Mouse (Mus musculus) stomach, postnatal 0 days (tissue): ENCODE data around the gene Dock1. TPM values are rescaled to one million over a fixed set of nuclear protein-coding genes. Genes with fewer than 3 reads are reported as not detected.

Experiments used
- ATAC-seq: fragments of 200-750 bp; cut with Nextera tagmentation; 2 replicates; pipeline ENCODE4 v1.8.0; 2017; ENCODE audit not compliant: low FRiP score, low TSS enrichment
- DNase-seq: peaks from one replicate; pipeline ENCODE4 v3.0.0-alpha.2; 2016; ENCODE audit warnings: low spot score
- H3K27ac ChIP-seq: fragments of 300-500 bp; sonication (generic); replicated peaks from 2 replicates; pipeline ENCODE4 v1.5.1; 2014; ENCODE audit warnings: mild to moderate bottlenecking, control low read depth
- H3K27me3 ChIP-seq: fragments of 300-500 bp; sonication (generic); 2 replicates; pipeline ENCODE4 v1.6.1; 2014; ENCODE audit warnings: low read length; ENCODE audit not compliant: control insufficient read depth, insufficient read depth
- H3K36me3 ChIP-seq: fragments of 300-500 bp; sonication (generic); 2 replicates; pipeline ENCODE4 v1.6.1; 2014; ENCODE audit warnings: low read length, mixed read lengths; ENCODE audit not compliant: control insufficient read depth, insufficient read depth
- H3K4me1 ChIP-seq: fragments of 300-500 bp; sonication (generic); replicated peaks from 2 replicates; pipeline ENCODE4 v1.6.1; 2014; ENCODE audit warnings: antibody characterized with exemption; ENCODE audit not compliant: control insufficient read depth, insufficient read depth
- H3K4me2 ChIP-seq: fragments of 300-500 bp; sonication (generic); replicated peaks from 2 replicates; pipeline ENCODE4 v1.6.1; 2014; ENCODE audit warnings: low read depth, mild to moderate bottlenecking, control low read depth, moderate library complexity
- H3K4me3 ChIP-seq: fragments of 300-500 bp; sonication (generic); 2 replicates; pipeline ENCODE4 v1.5.1; 2014; ENCODE audit warnings: low read depth, low read length, control low read depth
- H3K9ac ChIP-seq: fragments of 300-500 bp; sonication (generic); 2 replicates; pipeline ENCODE4 v1.6.1; 2014; ENCODE audit warnings: mild to moderate bottlenecking, low read length, control low read depth, mixed read lengths
- H3K9me3 ChIP-seq: fragments of 300-500 bp; sonication (generic); 2 replicates; pipeline ENCODE4 v1.6.1; 2016; ENCODE audit warnings: low read length; ENCODE audit not compliant: control insufficient read depth
- CTCF ChIP-seq: IDR thresholded peaks from 2 replicates; pipeline ENCODE4 v1.5.1; 2016; ENCODE audit warnings: antibody characterized with exemption, low read depth, mild to moderate bottlenecking, moderate library complexity
- EP300 ChIP-seq: optimal IDR thresholded peaks from 2 replicates; pipeline ENCODE3; 2016; ENCODE audit warnings: antibody characterized with exemption
- WGBS: fragments of 180-500 bp; shearing (Covaris S2); extraction: QIAGEN DNeasy Blood & Tissue Kit; methylation state at CpG from one replicate; pipeline ENCODE4 v1.1.7; 2014; 5-methylcytosine and 5-hydroxymethylcytosine counted together
- polyA plus RNA-seq: library from polyadenylated mRNA; unstranded; fragments of >200 nt; fragmentation: Nextera tagmentation; extraction: Ambion mirVana; gene quantifications from 2 replicates; pipeline ENCODE4 v1.2.1, GENCODE M21; 2015

The Dock1 gene
- polyA plus RNA-seq, 1 experiment from 2014 or later: 8.5 TPM

- Histone ChIP-seq H3K4me3 (no peak overlapping the region), H3K4me1 (no peaks in the 10 kb centered on the region), H3K27ac (no peak overlapping the region), H3K9me3 (no peaks in the 10 kb centered on the region), H3K36me3 (no peaks in the 10 kb centered on the region), H3K4me2 (no peak overlapping the region), H3K27me3 (no peaks in the 10 kb centered on the region), H3K9ac (no peak overlapping the region)
- TF ChIP-seq CTCF: no peak
- no peak for TF ChIP-seq EP300
- 85% methylated on average over 5 of the region's 5 CpGs for WGBS
- no peak for ATAC-seq
- DNase-seq: no peak
Measured at GRCm38 (mm10) chr7:135063886-135064285, 393.4 kb downstream of the Dock1 start.

DNA sequence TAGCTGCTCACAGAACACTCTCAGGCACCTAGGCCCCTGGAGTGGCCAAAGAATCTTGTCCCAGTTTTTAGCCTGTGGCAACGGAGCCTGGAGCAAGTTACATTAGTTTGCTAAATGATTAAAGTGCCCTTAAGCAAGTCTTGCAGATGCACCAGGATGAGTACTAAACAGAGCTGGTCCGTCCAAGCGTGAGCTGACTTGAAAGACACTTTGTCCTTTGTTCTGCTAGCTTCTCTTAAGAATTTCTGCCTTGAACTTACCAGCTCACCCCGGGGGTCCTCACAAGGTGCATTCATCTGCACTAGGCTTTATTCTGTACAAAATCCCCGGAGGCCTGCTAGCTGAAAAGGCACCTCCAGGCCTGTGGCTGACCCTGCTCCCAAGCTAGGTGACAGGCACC is 394.8 kb downstream of the Dock1 start:
- WGBS: 83% methylated on average over 5 of the region's 5 CpGs
- TF ChIP-seq CTCF: no peak
- no peak for TF ChIP-seq EP300
- Histone ChIP-seq H3K9me3 (no peaks in the 10 kb centered on the region), H3K4me2 (no peak overlapping the region), H3K27ac (no peak overlapping the region), H3K9ac (no peak overlapping the region), H3K4me3 (no peak overlapping the region), H3K36me3 (no peaks in the 10 kb centered on the region), H3K27me3 (no peaks in the 10 kb centered on the region), H3K4me1 (no peaks in the 10 kb centered on the region)
- no peak for DNase-seq
- ATAC-seq: no peak

DNA sequence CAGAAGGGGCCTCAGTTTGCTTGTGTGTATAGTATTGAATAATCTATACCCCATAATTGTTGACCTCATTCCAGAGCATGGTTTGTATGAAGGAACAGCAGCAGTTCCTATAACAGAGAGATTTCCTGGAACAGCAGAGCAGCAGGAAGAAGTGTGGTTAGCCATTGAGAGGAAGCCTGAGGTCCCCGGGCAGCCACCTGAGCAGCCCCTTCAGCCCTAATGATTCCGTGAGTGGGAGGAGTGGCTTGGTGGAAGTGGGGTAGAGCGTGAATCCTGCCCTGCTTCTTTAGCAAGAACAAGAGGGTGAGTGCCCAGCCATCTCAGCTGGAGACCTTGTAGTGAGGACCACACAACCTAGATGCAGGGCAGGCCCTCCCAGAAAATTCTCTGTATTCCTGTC is 398.4 kb downstream of the Dock1 start:
- Histone ChIP-seq H3K9ac (no peak overlapping the region), H3K27me3 (no peaks in the 10 kb centered on the region), H3K36me3 (no peaks in the 10 kb centered on the region), H3K4me1 (no peaks in the 10 kb centered on the region), H3K9me3 (no peaks in the 10 kb centered on the region), H3K4me3 (no peak overlapping the region), H3K27ac (no peak overlapping the region), H3K4me2 (no peak overlapping the region)
- no peak for ATAC-seq
- DNase-seq: no peak
- WGBS: 83% methylated on average over 3 of the region's 3 CpGs
- TF ChIP-seq CTCF (no peak), EP300 (no peak)

DNA sequence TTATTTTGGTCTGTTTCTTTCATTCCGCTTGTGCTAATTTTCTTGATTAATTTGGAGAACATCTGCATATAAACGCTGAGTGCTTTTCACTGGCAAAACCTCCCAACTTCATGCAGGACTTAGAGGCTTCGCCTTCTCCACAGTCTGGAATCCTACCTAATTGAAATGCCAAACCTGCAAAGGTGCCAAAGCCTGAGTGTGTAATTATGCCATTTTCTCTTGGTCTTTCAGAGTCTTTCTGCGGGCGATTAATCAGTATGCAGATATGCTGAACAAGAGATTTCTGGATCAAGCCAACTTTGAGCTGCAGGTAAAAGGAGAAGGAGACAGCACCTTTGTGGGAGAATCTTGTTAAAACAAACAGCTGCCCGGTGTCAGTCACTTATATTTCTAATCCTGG is 406.4 kb downstream of the Dock1 start:
- Histone ChIP-seq H3K27me3 (no peaks in the 10 kb centered on the region), H3K27ac (no peak overlapping the region), H3K4me2 (no peak overlapping the region), H3K9me3 (no peaks in the 10 kb centered on the region), H3K4me3 (no peak overlapping the region), H3K9ac (no peak overlapping the region), H3K36me3 (no peaks in the 10 kb centered on the region), H3K4me1 (no peaks in the 10 kb centered on the region)
- no peak for DNase-seq
- no peak for ATAC-seq
- TF ChIP-seq EP300 (no peak), CTCF (no peak)
- 88% methylated on average over 6 of the region's 6 CpGs for WGBS

GRCm38 (mm10) chr7:135077340-135077739 is 406.9 kb downstream of the Dock1 start:
- H3K36me3 ChIP-seq: no peaks in the 10 kb centered on the region; the same call in 1 of the 2 replicates
- 79% methylated on average over 6 of the region's 6 CpGs for WGBS
- DNase-seq: no peak
- ATAC-seq: no peak
- no peak overlapping the region for H3K4me3 ChIP-seq
- no peak overlapping the region for H3K9ac ChIP-seq
- no peaks in the 10 kb centered on the region for H3K9me3 ChIP-seq
- no peak for TF ChIP-seq CTCF
- TF ChIP-seq EP300: no peak
- no peak overlapping the region for H3K4me2 ChIP-seq
- no peaks in the 10 kb centered on the region for H3K4me1 ChIP-seq
- no peaks in the 10 kb centered on the region for H3K27me3 ChIP-seq
- no peak overlapping the region for H3K27ac ChIP-seq

DNA sequence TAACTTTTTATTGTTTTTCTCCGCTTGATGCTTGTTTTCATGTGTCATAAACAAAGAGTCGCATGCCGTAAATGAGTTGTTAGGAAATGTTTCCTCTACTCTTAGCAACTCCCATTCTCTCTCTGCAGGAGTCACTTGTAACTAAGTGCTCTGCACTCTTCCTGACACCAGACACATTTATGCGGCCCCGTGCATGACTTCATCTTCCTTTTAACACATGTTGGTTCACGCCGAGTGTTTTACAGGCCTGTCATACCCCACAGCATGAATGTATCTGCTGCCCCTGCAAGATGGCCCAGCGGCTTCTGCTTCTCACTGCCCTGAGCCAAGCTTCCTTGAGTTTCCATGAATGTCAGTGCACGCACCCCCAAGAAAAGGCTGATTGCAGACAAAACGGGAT is 407.4 kb downstream of the Dock1 start:
- Histone ChIP-seq H3K9me3 (no peaks in the 10 kb centered on the region), H3K27me3 (no peaks in the 10 kb centered on the region), H3K9ac (no peak overlapping the region), H3K4me3 (no peak overlapping the region), H3K4me1 (no peaks in the 10 kb centered on the region), H3K36me3 (no peaks in the 10 kb centered on the region; the same call in 1 of the 2 replicates), H3K4me2 (no peak overlapping the region), H3K27ac (no peak overlapping the region)
- TF ChIP-seq EP300: no peak
- TF ChIP-seq CTCF: no peak
- no peak for DNase-seq
- no peak for ATAC-seq
- WGBS: 73% methylated on average over 10 of the region's 10 CpGs
